Mouse (Mus musculus): ENCODE results near the gene Gng5.

DNA sequence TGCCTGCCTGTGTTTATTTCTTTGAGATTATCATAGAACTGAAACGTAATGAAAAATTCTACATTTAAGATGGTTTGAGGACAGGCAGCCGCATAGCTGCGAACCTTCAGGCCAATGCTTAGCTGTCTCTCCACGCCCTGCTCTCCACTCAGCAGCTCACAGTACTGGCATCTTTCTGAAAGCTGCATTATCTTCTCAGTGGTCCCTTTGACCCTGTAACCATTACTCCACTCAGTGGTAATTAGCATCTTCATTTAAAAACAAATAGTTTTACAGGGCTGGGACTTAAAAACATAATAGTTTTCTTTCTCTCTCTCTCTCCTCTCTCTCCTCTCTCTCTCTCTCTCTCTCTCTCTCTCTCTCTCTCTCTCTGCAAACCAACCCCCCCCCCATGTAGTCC is 26.9 kb upstream of the Gng5 start:
- TF ChIP-seq POLR2A (IDR thresholded peaks at IDR 0.05; ENCODE audit: control insufficient read depth, extremely low read depth, insufficient read depth, low read length, poor library complexity) = no peak
- TF ChIP-seq CTCF (IDR thresholded peaks at IDR 0.05; ENCODE audit: borderline replicate concordance, control insufficient read depth, extremely low read depth, insufficient read depth, low read length, poor library complexity) = no peak
